Mouse (Mus musculus) erythroblast, embryonic 14.5 days (primary cell): ENCODE measurements around the gene S100a3.

ENCODE experiments used
- GATA1 ChIP-seq: IDR thresholded peaks from 2 replicates; pipeline ENCODE4 v1.6.1; 2012; ENCODE audit warnings: low read length, inconsistent platforms, mixed read lengths
- TAL1 ChIP-seq: IDR thresholded peaks from 3 replicates; pipeline ENCODE4 v1.6.1; 2012; ENCODE audit warnings: low read length, inconsistent platforms, mixed read lengths

DNA sequence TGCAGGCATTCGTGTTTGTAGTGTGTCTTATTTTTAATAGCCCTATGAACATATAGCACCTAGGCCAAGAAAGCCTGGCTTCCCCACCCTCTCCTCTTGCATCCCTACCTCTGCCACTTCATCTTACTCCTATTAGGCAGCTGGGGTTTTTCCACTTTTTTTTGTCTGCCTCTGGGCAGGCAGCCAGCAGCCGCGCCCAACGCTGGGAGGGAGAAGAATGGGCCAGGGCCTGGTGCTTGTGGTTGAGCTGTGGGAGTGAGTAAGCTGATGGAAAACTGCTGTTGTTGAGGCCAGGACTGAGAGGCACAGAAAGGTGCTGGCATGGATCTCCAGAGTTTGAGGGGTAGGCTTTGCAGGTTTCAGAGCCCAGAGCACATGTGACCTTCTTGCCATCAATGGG lies 44.0 kb downstream of the S100a3 start:
- TF ChIP-seq GATA1 (no peak), TAL1 (no peak)
